Mouse (Mus musculus) left cerebral cortex, postnatal 10 days (tissue): ENCODE measurements at regions not wholly inside any gene's neighbourhood (a gene's known extent, or its start where the extent isn't known, plus 50 kb on each side); places are given as distances from the start of the nearest gene placed in this dataset.
"Not testable (repeated sequence)": the region's sequence is repeated elsewhere in the genome, so short reads cannot be mapped to it uniquely, and the experiment has no call there.

Experiments
- DNase-seq, 2 experiments: peaks; one replicate each; pipeline ENCODE4 v3.0.0; 2021 to 2022; ENCODE audit warnings: low spot score in 2 of 2, mixed read lengths in 1 of 2; ENCODE audit errors: extremely low spot score in 1 of 2
- intact Hi-C: fragments of 180-260 bp; cut with DNase I; formaldehyde crosslinking; loops from one replicate; pipeline ENCODE4 v1.15.1; 2025

GRCm38 (mm10) chr9:4234796-4235195 lies 74.5 kb downstream of the Aasdhppt start:
- intact Hi-C loops = no loop called here
- DNase-seq = no peak

- DNase-seq, intact Hi-C loops: not testable (repeated sequence)
Observed at GRCm38 (mm10) chr9:4214571-4214970, 94.7 kb downstream of the Aasdhppt start.

- intact Hi-C loops = loop anchor here (10.0 kb wide), 1 partner anchor 675 kb away; the partner anchor contains the start of gene Gucy1a2
- no peak for DNase-seq
Observed at GRCm38 (mm10) chr9:4209987-4210476, 99.2 kb downstream of the Aasdhppt start.

GRCm38 (mm10) chr9:4192737-4193136 lies 116.5 kb downstream of the Aasdhppt start:
- DNase-seq, intact Hi-C loops: not testable (repeated sequence)

- intact Hi-C loops, DNase-seq: not testable (repeated sequence)
Observed at GRCm38 (mm10) chr9:4156011-4156410, 153.3 kb downstream of the Aasdhppt start.

GRCm38 (mm10) chr9:4138829-4139228 lies 170.4 kb downstream of the Aasdhppt start:
- intact Hi-C loops = not testable (repeated sequence)

GRCm38 (mm10) chr9:4092518-4092917 lies 216.8 kb downstream of the Aasdhppt start:
- intact Hi-C loops = no loop called here
- DNase-seq = no peak

More at GRCm38 (mm10) chr9:4138829-4139228, 170.4 kb downstream of the Aasdhppt start:
- not testable (repeated sequence) for DNase-seq

GRCm38 (mm10) chr9:4082668-4083067 lies 226.6 kb downstream of the Aasdhppt start:
- intact Hi-C loops, DNase-seq: not testable (repeated sequence)

GRCm38 (mm10) chr9:4061037-4061436 lies 248.2 kb downstream of the Aasdhppt start:
- intact Hi-C loops = no loop called here
- DNase-seq = peak in 1 of 2 experiments; percentile 9

- DNase-seq = no peak
- intact Hi-C loops = no loop called here
Observed at GRCm38 (mm10) chr9:4048749-4049148, 260.5 kb downstream of the Aasdhppt start.

- DNase-seq, intact Hi-C loops: not testable (repeated sequence)
Observed at GRCm38 (mm10) chr9:4047654-4048053, 261.6 kb downstream of the Aasdhppt start.

- intact Hi-C loops = no loop called here
- no peak for DNase-seq
Observed at GRCm38 (mm10) chr9:4040871-4041665, 268.2 kb downstream of the Aasdhppt start.

- intact Hi-C loops, DNase-seq: not testable (repeated sequence)
Observed at GRCm38 (mm10) chr9:4027181-4027580, 282.1 kb downstream of the Aasdhppt start.

GRCm38 (mm10) chr9:4020093-4020492 lies 289.2 kb downstream of the Aasdhppt start:
- intact Hi-C loops = no loop called here
- no peak for DNase-seq

GRCm38 (mm10) chr9:3996686-3997085 lies 312.6 kb downstream of the Aasdhppt start:
- DNase-seq = no peak
- intact Hi-C loops = no loop called here

- intact Hi-C loops = not testable (repeated sequence)
Observed at GRCm38 (mm10) chr9:3988383-3988782, 320.9 kb downstream of the Aasdhppt start.

GRCm38 (mm10) chr9:3987971-3988370 lies 321.3 kb downstream of the Aasdhppt start:
- DNase-seq, intact Hi-C loops: not testable (repeated sequence)

More at GRCm38 (mm10) chr9:3988383-3988782, 320.9 kb downstream of the Aasdhppt start:
- not testable (repeated sequence) for DNase-seq
